Mouse (Mus musculus): Measurements from ENCODE around the gene Ror1. TPM values are rescaled to one million over a fixed set of nuclear protein-coding genes. Genes with fewer than 3 reads are reported as not detected.

The Ror1 gene
- polyA plus RNA-seq, 1 experiment from 2014 or later: 0.29 TPM

GRCm38 (mm10) chr4:100369541-100370174 is 274.1 kb downstream of the Ror1 start:
- Histone ChIP-seq H3K9ac (no peak overlapping the region), H3K4me2 (no peak overlapping the region), H3K4me3 (replicated peaks) (no peak overlapping the region), H3K9me3 (replicated peaks) (no peaks in the 10 kb centered on the region), H3K4me1 (replicated peaks) (0 out of 2 replicates have a peak, but pooled peaks cover 4% of the 10 kb centered on the region), H3K36me3 (replicated peaks) (no peaks in the 10 kb centered on the region), H3K27ac (replicated peaks) (no peak overlapping the region), H3K27me3 (no peaks in the 10 kb centered on the region)
- WGBS (ENCODE audit: insufficient replicate concordance): 61% methylated on average over 7 of the region's 7 CpGs
- ATAC-seq (ENCODE audit: insufficient read depth): no peak

GRCm38 (mm10) chr4:100372806-100373205 is 277.2 kb downstream of the Ror1 start:
- Histone ChIP-seq H3K27me3 (no peaks in the 10 kb centered on the region), H3K27ac (replicated peaks) (no peak overlapping the region), H3K9ac (no peak overlapping the region), H3K4me2 (no peak overlapping the region), H3K4me1 (replicated peaks) (0 out of 2 replicates have a peak, but pooled peaks cover 4% of the 10 kb centered on the region), H3K9me3 (replicated peaks) (no peaks in the 10 kb centered on the region), H3K36me3 (replicated peaks) (no peaks in the 10 kb centered on the region), H3K4me3 (replicated peaks) (no peak overlapping the region)
- WGBS (ENCODE audit: insufficient replicate concordance): 61% methylated on average over 11 of the region's 11 CpGs
- ATAC-seq (ENCODE audit: insufficient read depth): no peak

- Histone ChIP-seq H3K4me1 (replicated peaks) (0 out of 2 replicates have a peak, but pooled peaks cover 4% of the 10 kb centered on the region), H3K9me3 (replicated peaks) (no peaks in the 10 kb centered on the region), H3K9ac (no peak overlapping the region), H3K27me3 (no peaks in the 10 kb centered on the region), H3K4me2 (no peak overlapping the region), H3K4me3 (replicated peaks) (no peak overlapping the region), H3K27ac (replicated peaks) (no peak overlapping the region), H3K36me3 (replicated peaks) (no peaks in the 10 kb centered on the region)
- ATAC-seq (ENCODE audit: insufficient read depth): no peak
- 58% methylated on average over 4 of the region's 4 CpGs for WGBS (ENCODE audit: insufficient replicate concordance)
Observed at GRCm38 (mm10) chr4:100373780-100374179, 278.2 kb downstream of the Ror1 start.

- Histone ChIP-seq H3K27ac (replicated peaks) (no peak overlapping the region), H3K4me1 (replicated peaks) (no peaks in the 10 kb centered on the region), H3K36me3 (replicated peaks) (no peaks in the 10 kb centered on the region), H3K27me3 (no peaks in the 10 kb centered on the region), H3K4me2 (no peak overlapping the region), H3K9ac (no peak overlapping the region), H3K9me3 (replicated peaks) (no peaks in the 10 kb centered on the region), H3K4me3 (replicated peaks) (no peak overlapping the region)
- 61% methylated on average over 5 of the region's 5 CpGs for WGBS (ENCODE audit: insufficient replicate concordance)
- no peak for ATAC-seq (ENCODE audit: insufficient read depth)
Observed at GRCm38 (mm10) chr4:100375286-100375685, 279.7 kb downstream of the Ror1 start.

- no peak overlapping the region for H3K4me3 ChIP-seq (replicated peaks)
- WGBS (ENCODE audit: insufficient replicate concordance): 64% methylated on average over 6 of the region's 6 CpGs
- no peaks in the 10 kb centered on the region for H3K4me1 ChIP-seq (replicated peaks)
- H3K27ac ChIP-seq (replicated peaks): no peak overlapping the region
- no peak overlapping the region for H3K4me2 ChIP-seq
- no peaks in the 10 kb centered on the region for H3K27me3 ChIP-seq
- H3K9me3 ChIP-seq (replicated peaks): no peaks in the 10 kb centered on the region
- no peak overlapping the region for H3K9ac ChIP-seq
- no peaks in the 10 kb centered on the region for H3K36me3 ChIP-seq (replicated peaks)
- ATAC-seq (ENCODE audit: insufficient read depth): no peak
Observed at GRCm38 (mm10) chr4:100376163-100376562, 280.6 kb downstream of the Ror1 start.

- Histone ChIP-seq H3K36me3 (replicated peaks) (no peaks in the 10 kb centered on the region), H3K4me1 (replicated peaks) (no peaks in the 10 kb centered on the region), H3K27me3 (no peaks in the 10 kb centered on the region), H3K27ac (replicated peaks) (no peak overlapping the region), H3K4me2 (no peak overlapping the region), H3K9ac (no peak overlapping the region), H3K9me3 (replicated peaks) (no peaks in the 10 kb centered on the region), H3K4me3 (replicated peaks) (no peak overlapping the region)
- 41% methylated on average over 3 of the region's 3 CpGs for WGBS (ENCODE audit: insufficient replicate concordance)
- ATAC-seq (ENCODE audit: insufficient read depth): no peak
Observed at GRCm38 (mm10) chr4:100377231-100377630, 281.6 kb downstream of the Ror1 start.

- no peak overlapping the region for H3K9ac ChIP-seq
- WGBS (ENCODE audit: insufficient replicate concordance): 61% methylated on average over 4 of the region's 4 CpGs
- no peak overlapping the region for H3K4me2 ChIP-seq
- ATAC-seq (ENCODE audit: insufficient read depth): no peak
- H3K36me3 ChIP-seq (replicated peaks): no peaks in the 10 kb centered on the region
- no peaks in the 10 kb centered on the region for H3K9me3 ChIP-seq (replicated peaks)
- H3K4me3 ChIP-seq (replicated peaks): no peak overlapping the region
- no peaks in the 10 kb centered on the region for H3K4me1 ChIP-seq (replicated peaks)
- no peaks in the 10 kb centered on the region for H3K27me3 ChIP-seq
- H3K27ac ChIP-seq (replicated peaks): no peak overlapping the region
Observed at GRCm38 (mm10) chr4:100377996-100378395, 282.4 kb downstream of the Ror1 start.

GRCm38 (mm10) chr4:100381760-100382159 is 286.2 kb downstream of the Ror1 start:
- 58% methylated on average over 4 of the region's 4 CpGs for WGBS (ENCODE audit: insufficient replicate concordance)
- H3K27me3 ChIP-seq: no peaks in the 10 kb centered on the region
- ATAC-seq (ENCODE audit: insufficient read depth): no peak
- no peaks in the 10 kb centered on the region for H3K4me1 ChIP-seq (replicated peaks)
- H3K27ac ChIP-seq (replicated peaks): no peak overlapping the region
- no peak overlapping the region for H3K9ac ChIP-seq
- no peak overlapping the region for H3K4me2 ChIP-seq
- H3K9me3 ChIP-seq (replicated peaks): no peaks in the 10 kb centered on the region
- H3K36me3 ChIP-seq (replicated peaks): no peaks in the 10 kb centered on the region
- no peak overlapping the region for H3K4me3 ChIP-seq (replicated peaks)

GRCm38 (mm10) chr4:100386272-100386988 is 290.8 kb downstream of the Ror1 start:
- H3K27ac ChIP-seq (replicated peaks): no peak overlapping the region
- no peaks in the 10 kb centered on the region for H3K9me3 ChIP-seq (replicated peaks)
- H3K27me3 ChIP-seq: no peaks in the 10 kb centered on the region
- ATAC-seq (ENCODE audit: insufficient read depth): no peak
- H3K4me2 ChIP-seq: no peak overlapping the region
- 55% methylated on average over 5 of the region's 5 CpGs for WGBS (ENCODE audit: insufficient replicate concordance)
- H3K9ac ChIP-seq: no peak overlapping the region
- H3K4me3 ChIP-seq (replicated peaks): no peak overlapping the region
- no peaks in the 10 kb centered on the region for H3K36me3 ChIP-seq (replicated peaks)
- no peaks in the 10 kb centered on the region for H3K4me1 ChIP-seq (replicated peaks)

GRCm38 (mm10) chr4:100390436-100390835 is 294.8 kb downstream of the Ror1 start:
- 75% methylated on average over 6 of the region's 6 CpGs for WGBS (ENCODE audit: insufficient replicate concordance)
- no peaks in the 10 kb centered on the region for H3K4me1 ChIP-seq (replicated peaks)
- H3K9ac ChIP-seq: no peak overlapping the region
- no peak overlapping the region for H3K27ac ChIP-seq (replicated peaks)
- ATAC-seq (ENCODE audit: insufficient read depth): no peak
- no peak overlapping the region for H3K4me3 ChIP-seq (replicated peaks)
- H3K36me3 ChIP-seq (replicated peaks): no peaks in the 10 kb centered on the region
- H3K9me3 ChIP-seq (replicated peaks): no peaks in the 10 kb centered on the region
- H3K4me2 ChIP-seq: no peak overlapping the region
- no peaks in the 10 kb centered on the region for H3K27me3 ChIP-seq

- WGBS (ENCODE audit: insufficient replicate concordance): 72% methylated on average over 6 of the region's 6 CpGs
- Histone ChIP-seq H3K4me2 (no peak overlapping the region), H3K36me3 (replicated peaks) (no peaks in the 10 kb centered on the region), H3K27me3 (no peaks in the 10 kb centered on the region), H3K27ac (replicated peaks) (no peak overlapping the region), H3K9me3 (replicated peaks) (no peaks in the 10 kb centered on the region), H3K4me1 (replicated peaks) (no peaks in the 10 kb centered on the region), H3K9ac (no peak overlapping the region), H3K4me3 (replicated peaks) (no peak overlapping the region)
- ATAC-seq (ENCODE audit: insufficient read depth): no peak
Observed at GRCm38 (mm10) chr4:100391021-100391420, 295.4 kb downstream of the Ror1 start.

Measured in liver, embryonic 15.5 days (tissue).